Mouse (Mus musculus) small intestine, adult 2 months (tissue): ENCODE measurements around the gene Helz. TPM values are rescaled to one million over a fixed set of nuclear protein-coding genes. Genes with fewer than 3 reads are reported as not detected.

Experiments used
- H3K27ac ChIP-seq: fragments of 200-500 bp; 2 replicates; pipeline ENCODE4 v1.5.1; 2012; ENCODE audit warnings: low read depth, low read length, control low read depth, inconsistent platforms; ENCODE audit not compliant: insufficient read depth
- H3K27me3 ChIP-seq: fragments of 200-500 bp; 2 replicates; pipeline ENCODE4 v1.6.1; 2012; ENCODE audit warnings: mild to moderate bottlenecking, moderate library complexity, low read length, inconsistent platforms; ENCODE audit not compliant: control insufficient read depth, insufficient read depth
- H3K36me3 ChIP-seq: fragments of 200-500 bp; 2 replicates; pipeline ENCODE4 v1.6.1; 2012; ENCODE audit warnings: mild to moderate bottlenecking, low read length, control low read depth, inconsistent platforms; ENCODE audit not compliant: control insufficient read depth, insufficient read depth
- H3K4me1 ChIP-seq: fragments of 200-500 bp; 2 replicates; pipeline ENCODE4 v1.6.1; 2012; ENCODE audit warnings: low read length, inconsistent platforms, mixed read lengths; ENCODE audit not compliant: control insufficient read depth, insufficient read depth, insufficient read length
- H3K4me3 ChIP-seq: fragments of 200-500 bp; 2 replicates; pipeline ENCODE4 v1.5.1; 2012; ENCODE audit warnings: low read depth, mild to moderate bottlenecking, control low read depth, inconsistent platforms, low read length, moderate library complexity
- CTCF ChIP-seq: fragments of 200-500 bp; IDR thresholded peaks from 2 replicates; pipeline ENCODE4 v1.5.1; 2012; ENCODE audit warnings: low read depth, mild to moderate bottlenecking, control low read depth, inconsistent platforms, low read length, moderate library complexity, mixed read lengths; ENCODE audit not compliant: insufficient replicate concordance, insufficient read length; ENCODE audit errors: extremely low read depth
- POLR2A ChIP-seq: fragments of 200-500 bp; IDR thresholded peaks from 2 replicates; pipeline ENCODE4 v1.6.1; 2012; ENCODE audit warnings: low read depth, mild to moderate bottlenecking, control low read depth, inconsistent platforms, low read length, moderate library complexity
- WGBS: fragments of 180-500 bp; shearing (Covaris S2); methylation state at CpG from one replicate; pipeline ENCODE4 v1.1.7; 2018; 5-methylcytosine and 5-hydroxymethylcytosine counted together
- polyA plus RNA-seq: library from polyadenylated mRNA; depleted of rRNA; stranded (reverse); fragments of >200 nt; gene quantifications from 2 replicates; pipeline ENCODE4 v1.2.3, GENCODE M21; 2012

Helz gene
- polyA plus RNA-seq, 1 experiment, result 19.5 TPM

DNA sequence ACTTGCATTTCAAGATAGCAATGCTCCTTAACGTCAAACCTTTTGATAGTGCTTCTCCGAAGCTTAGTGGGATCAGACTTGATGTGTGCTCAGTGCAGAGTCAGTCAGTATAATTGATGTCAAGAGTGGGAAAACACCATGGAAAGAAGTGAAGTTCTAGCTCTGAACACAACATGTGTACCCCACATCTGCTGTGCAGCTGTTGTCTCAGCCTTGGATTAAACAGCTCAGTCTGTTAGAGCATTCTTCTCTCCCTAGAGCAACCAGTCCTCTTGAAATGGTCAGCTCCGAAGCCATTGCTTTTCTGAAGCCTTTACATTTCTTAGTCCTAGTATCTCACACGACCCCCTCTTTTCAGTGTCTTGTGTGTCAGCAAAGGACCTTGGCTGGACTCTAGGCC, 121.2 kb downstream of the Helz start:
- 85% methylated on average over 4 of the region's 4 CpGs for WGBS
- H3K27ac ChIP-seq, result no peak overlapping the region
- no peaks in the 10 kb centered on the region for H3K4me1 ChIP-seq
- peaks cover 72% of the 10 kb centered on the region for H3K36me3 ChIP-seq
- no peak for TF ChIP-seq POLR2A
- no peak for TF ChIP-seq CTCF
- no peaks in the 10 kb centered on the region for H3K27me3 ChIP-seq
- H3K4me3 ChIP-seq, result no peak overlapping the region

- H3K36me3 ChIP-seq, result peaks cover 59% of the 10 kb centered on the region
- H3K4me3 ChIP-seq, result no peak overlapping the region
- no peaks in the 10 kb centered on the region for H3K27me3 ChIP-seq
- TF ChIP-seq POLR2A (no peak), CTCF (no peak)
- 81% methylated on average over 5 of the region's 5 CpGs for WGBS
- no peak overlapping the region for H3K27ac ChIP-seq
- H3K4me1 ChIP-seq, result no peaks in the 10 kb centered on the region
These were observed 126.3 kb downstream of the Helz start for GRCm38 (mm10) chr11:107674006-107674405.

DNA sequence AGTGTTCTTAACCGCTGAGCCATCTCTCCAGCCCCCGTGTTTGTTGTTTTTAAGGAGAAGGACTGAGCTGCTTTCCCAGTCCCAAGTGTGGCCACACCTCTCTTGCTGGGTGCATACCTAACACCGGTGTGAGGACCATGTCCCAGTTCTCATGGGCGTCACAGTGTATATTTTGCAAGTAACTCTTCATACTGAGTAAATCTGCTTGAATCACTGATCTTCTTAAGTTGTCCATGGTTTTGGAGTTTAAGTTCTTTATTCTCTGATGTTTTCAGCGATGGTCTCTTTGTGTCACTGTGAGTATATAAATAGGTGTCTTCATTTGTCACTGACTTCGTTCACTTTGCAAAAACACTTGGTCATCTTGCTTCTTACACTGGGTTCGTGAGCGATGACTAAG, 126.9 kb downstream of the Helz start:
- no peak overlapping the region for H3K27ac ChIP-seq
- H3K4me1 ChIP-seq, result no peaks in the 10 kb centered on the region
- WGBS, result 93% methylated on average over 8 of the region's 8 CpGs
- peaks cover 56% of the 10 kb centered on the region for H3K36me3 ChIP-seq
- TF ChIP-seq CTCF (no peak), POLR2A (no peak)
- no peaks in the 10 kb centered on the region for H3K27me3 ChIP-seq
- no peak overlapping the region for H3K4me3 ChIP-seq

DNA sequence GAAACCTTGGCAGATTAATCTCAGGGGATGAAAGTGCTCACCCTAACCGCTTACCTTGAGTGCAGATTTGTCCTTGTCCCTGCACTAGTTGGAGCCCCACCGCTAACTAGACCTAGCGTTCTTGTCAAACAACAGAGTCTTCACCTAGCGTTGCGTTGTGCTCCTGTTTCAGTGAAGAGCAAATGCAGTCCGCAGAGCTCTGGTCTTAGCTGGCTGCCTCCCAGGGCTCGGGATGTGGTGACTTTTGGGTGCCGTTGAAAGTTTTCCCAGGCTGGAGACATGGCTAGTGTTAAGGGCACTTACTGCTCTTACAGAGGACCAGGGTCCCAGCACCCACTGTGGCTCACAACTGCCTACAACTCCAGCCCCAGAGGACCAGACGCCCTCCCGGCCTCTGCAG, 127.5 kb downstream of the Helz start:
- Histone ChIP-seq H3K4me3 (no peak overlapping the region), H3K27me3 (no peaks in the 10 kb centered on the region), H3K36me3 (peaks cover 50% of the 10 kb centered on the region), H3K4me1 (no peaks in the 10 kb centered on the region), H3K27ac (no peak overlapping the region)
- WGBS, result 87% methylated on average over 10 of the region's 10 CpGs
- no peak for TF ChIP-seq POLR2A
- TF ChIP-seq CTCF, result no peak

- peaks cover 41% of the 10 kb centered on the region for H3K36me3 ChIP-seq
- TF ChIP-seq POLR2A, result no peak
- no peak for TF ChIP-seq CTCF
- 66% methylated on average over 17 of the region's 17 CpGs for whole genome bisulfite sequencing
- no peak overlapping the region for H3K4me3 ChIP-seq
- no peaks in the 10 kb centered on the region for H3K27me3 ChIP-seq
- no peaks in the 10 kb centered on the region for H3K4me1 ChIP-seq
- no peak overlapping the region for H3K27ac ChIP-seq
These were observed 128.6 kb downstream of the Helz start for GRCm38 (mm10) chr11:107676207-107676940.

DNA sequence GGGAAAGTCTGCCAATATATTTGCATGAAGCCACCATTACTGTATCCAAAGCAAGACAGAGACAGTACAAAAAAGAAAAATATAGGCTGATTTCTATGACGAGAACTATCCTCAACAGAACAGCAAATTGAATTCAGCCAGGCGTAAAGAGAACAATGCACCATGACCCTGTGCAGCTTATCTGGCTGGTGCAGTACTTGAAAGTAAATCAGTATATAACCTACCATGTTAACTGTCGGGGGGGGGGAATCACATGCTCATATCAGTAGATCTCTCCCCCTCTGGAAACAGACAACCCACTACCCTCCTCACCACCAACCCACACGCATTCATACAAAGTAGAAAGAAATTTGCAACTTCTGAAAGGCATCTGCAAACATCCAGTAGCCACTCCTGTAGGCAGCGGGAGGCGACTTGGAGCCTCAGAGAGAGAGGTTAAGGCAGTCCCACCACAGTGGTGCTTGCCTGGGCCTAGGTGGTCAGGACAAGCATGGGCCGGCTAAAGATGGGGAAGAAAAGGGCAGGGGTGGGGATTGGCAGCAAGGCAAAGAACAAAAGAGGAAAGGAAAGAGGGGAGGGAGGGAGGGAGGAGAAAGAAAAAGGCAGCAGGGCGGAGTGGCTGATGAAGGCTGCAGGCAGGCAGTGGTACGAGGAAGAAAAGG, 135.1 kb downstream of the Helz start:
- TF ChIP-seq CTCF, result no peak
- TF ChIP-seq POLR2A, result no peak
- H3K27ac ChIP-seq, result no peak overlapping the region
- no peak overlapping the region for H3K4me3 ChIP-seq
- no peaks in the 10 kb centered on the region for H3K4me1 ChIP-seq
- H3K36me3 ChIP-seq, result peaks cover 39% of the 10 kb centered on the region
- no peaks in the 10 kb centered on the region for H3K27me3 ChIP-seq
- 92% methylated on average over 9 of the region's 9 CpGs for WGBS
